Mouse (Mus musculus): Measurements from ENCODE around the gene Ctc1. TPM values are rescaled to one million over a fixed set of nuclear protein-coding genes. Genes with fewer than 3 reads are reported as not detected.
A peak's percentile ranks its signal among the peaks of the same experiment; 100 is the strongest.

The Ctc1 gene
- total and polyA plus RNA-seq, 2 experiments from 2014 or later, result 46.8 to 67.7 TPM

DNA sequence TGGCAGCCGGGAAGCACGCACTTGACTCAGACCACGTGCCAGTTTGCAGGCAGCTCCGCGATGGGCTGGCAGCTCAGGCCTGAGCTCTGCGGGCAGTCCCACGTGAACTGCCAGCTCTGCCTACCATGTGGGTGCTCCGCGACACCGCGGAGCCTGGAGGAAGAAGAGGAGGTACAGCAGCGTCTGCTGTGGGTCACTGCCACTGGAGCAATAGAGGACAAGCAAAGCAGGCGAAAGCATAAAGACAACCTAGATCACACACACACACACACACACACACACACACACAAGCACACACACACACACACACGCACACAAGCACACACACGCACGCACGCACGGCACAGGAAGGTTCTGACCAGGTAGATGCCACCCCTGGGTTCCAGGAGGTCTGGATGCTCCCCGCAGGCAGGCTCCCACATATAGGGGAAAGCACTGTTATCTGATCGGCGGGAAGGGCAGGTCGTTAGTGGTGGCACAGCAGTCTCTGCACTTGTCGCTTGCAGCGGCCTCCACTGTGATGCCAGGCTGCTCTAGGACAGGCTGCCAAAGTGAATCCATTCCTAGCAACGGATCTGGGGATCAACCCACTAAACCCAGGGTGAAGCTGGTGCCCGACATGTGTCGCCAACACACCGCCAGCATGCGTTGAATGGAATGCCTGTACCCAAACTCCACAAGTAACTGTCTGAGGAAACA, 50.6 kb downstream of the Ctc1 start:
- no peaks in the 10 kb centered on the region for H3K27me3 ChIP-seq (ENCODE audit: insufficient read depth, low read length)
- ATAC-seq (ENCODE audit: low FRiP score) (no peak), DNase-seq (ENCODE audit: low spot score) (peak; percentile 59)
- H3K27ac ChIP-seq (ENCODE audit: low read depth, low read length), result peak overlapping the region; percentile 20; the same call in 1 of the 2 replicates
- H3K4me1 ChIP-seq (ENCODE audit: insufficient read depth, low read length), result peaks cover 10% of the 10 kb centered on the region
- H3K9ac ChIP-seq (replicated peaks; ENCODE audit: low read length, poor library complexity, severe bottlenecking), result peak overlapping the region; percentile 45
- H3K9me3 ChIP-seq (ENCODE audit: low read length), result no peaks in the 10 kb centered on the region
- peak overlapping the region; percentile 91 for H3K4me2 ChIP-seq (ENCODE audit: low read depth, low read length, poor library complexity, severe bottlenecking)
- no peaks in the 10 kb centered on the region for H3K36me3 ChIP-seq (ENCODE audit: insufficient read depth, low read length)
- peak overlapping the region; percentile 39 for H3K4me3 ChIP-seq (ENCODE audit: low read depth, low read length)
- WGBS, result 1% methylated on average over 28 of the region's 29 CpGs
- no peak for TF ChIP-seq CTCF (IDR thresholded peaks at IDR 0.05)

DNA sequence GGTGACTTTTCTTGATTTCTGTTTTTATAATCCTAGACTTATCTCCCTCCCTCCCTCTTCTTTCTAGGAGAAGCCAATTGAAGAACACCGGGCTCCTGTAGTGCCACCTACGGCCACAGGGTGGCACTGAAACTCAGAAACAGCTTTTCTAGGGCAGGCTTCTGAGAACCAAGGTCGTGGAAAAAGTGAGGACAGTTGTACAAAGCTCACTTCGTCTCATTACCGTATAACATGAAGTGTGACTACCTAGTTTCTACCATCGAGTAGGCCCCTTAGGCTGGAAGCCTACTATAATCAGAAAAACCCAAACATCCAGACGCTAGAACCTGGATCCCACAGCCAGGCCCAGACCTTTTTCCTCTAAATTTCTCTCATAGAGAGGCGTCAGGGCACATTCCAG, 51.2 kb downstream of the Ctc1 start:
- ATAC-seq (ENCODE audit: low FRiP score), result no peak
- DNase-seq (ENCODE audit: low spot score), result peak; percentile 95
- Histone ChIP-seq H3K27ac (ENCODE audit: low read depth, low read length) (peak overlapping the region; percentile 20; the same call in 1 of the 2 replicates), H3K4me3 (ENCODE audit: low read depth, low read length) (peak overlapping the region; percentile 39), H3K9ac (replicated peaks; ENCODE audit: low read length, poor library complexity, severe bottlenecking) (no peak overlapping the region), H3K9me3 (ENCODE audit: low read length) (no peaks in the 10 kb centered on the region), H3K36me3 (ENCODE audit: insufficient read depth, low read length) (no peaks in the 10 kb centered on the region), H3K4me1 (ENCODE audit: insufficient read depth, low read length) (peaks cover 8% of the 10 kb centered on the region; the same call in 1 of the 2 replicates), H3K27me3 (ENCODE audit: insufficient read depth, low read length) (no peaks in the 10 kb centered on the region), H3K4me2 (ENCODE audit: low read depth, low read length, poor library complexity, severe bottlenecking) (peak overlapping the region; percentile 91)
- peak; percentile 92 for TF ChIP-seq CTCF (IDR thresholded peaks at IDR 0.05)
- 12% methylated on average over 8 of the region's 8 CpGs for WGBS

DNA sequence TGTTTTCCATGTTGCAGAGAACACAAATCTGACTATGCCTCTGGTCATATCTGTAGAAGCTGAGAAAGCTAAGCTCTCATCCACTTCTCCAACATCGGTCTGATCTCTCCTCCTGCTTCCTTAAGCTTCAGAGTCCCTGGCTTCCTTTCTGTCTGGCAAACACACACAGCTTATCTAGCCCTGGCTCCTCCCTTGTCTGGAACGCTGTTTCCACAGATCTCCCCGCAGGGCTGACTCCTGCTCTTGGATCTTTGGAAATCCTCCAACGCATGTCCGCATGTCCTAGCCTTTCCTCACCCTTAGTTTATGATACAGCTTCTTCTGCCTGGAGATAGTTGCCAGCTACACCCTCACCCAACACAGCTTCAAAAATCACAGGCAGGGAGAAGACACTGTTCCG, 51.9 kb downstream of the Ctc1 start:
- WGBS, result 54% methylated on average over 6 of the region's 6 CpGs
- Histone ChIP-seq H3K9me3 (ENCODE audit: low read length) (no peaks in the 10 kb centered on the region), H3K27me3 (ENCODE audit: insufficient read depth, low read length) (no peaks in the 10 kb centered on the region), H3K4me1 (ENCODE audit: insufficient read depth, low read length) (peaks cover 12% of the 10 kb centered on the region; the same call in 1 of the 2 replicates), H3K9ac (replicated peaks; ENCODE audit: low read length, poor library complexity, severe bottlenecking) (no peak overlapping the region), H3K4me2 (ENCODE audit: low read depth, low read length, poor library complexity, severe bottlenecking) (no peak overlapping the region), H3K36me3 (ENCODE audit: insufficient read depth, low read length) (no peaks in the 10 kb centered on the region), H3K27ac (ENCODE audit: low read depth, low read length) (no peak overlapping the region), H3K4me3 (ENCODE audit: low read depth, low read length) (no peak overlapping the region)
- ATAC-seq (ENCODE audit: low FRiP score), result no peak
- no peak for TF ChIP-seq CTCF (IDR thresholded peaks at IDR 0.05)
- DNase-seq (ENCODE audit: low spot score), result no peak

DNA sequence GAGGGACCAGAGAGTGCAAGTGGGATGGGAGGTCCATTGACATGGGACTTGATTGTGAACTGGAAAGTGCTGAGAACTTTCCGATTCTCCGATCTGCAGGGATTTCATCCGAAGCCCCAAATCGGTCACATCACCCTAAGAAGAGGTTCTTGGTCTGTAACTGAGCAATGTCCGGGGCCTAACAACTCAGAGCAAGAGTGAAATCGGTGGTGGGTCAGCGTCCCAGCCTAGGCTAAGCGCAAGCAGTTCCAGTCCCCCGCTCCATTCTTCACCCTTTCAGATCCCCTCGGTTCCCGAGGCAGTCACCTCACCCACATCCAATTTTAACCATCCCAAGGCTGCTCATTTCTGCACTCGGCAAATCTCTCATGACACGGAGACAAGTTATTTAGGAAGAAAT, 54.4 kb downstream of the Ctc1 start:
- Histone ChIP-seq H3K36me3 (ENCODE audit: insufficient read depth, low read length) (no peaks in the 10 kb centered on the region), H3K4me3 (ENCODE audit: low read depth, low read length) (peak overlapping the region; percentile 48), H3K9ac (replicated peaks; ENCODE audit: low read length, poor library complexity, severe bottlenecking) (peak overlapping the region; percentile 59), H3K27me3 (ENCODE audit: insufficient read depth, low read length) (no peaks in the 10 kb centered on the region), H3K27ac (ENCODE audit: low read depth, low read length) (peak overlapping the region; percentile 68), H3K4me1 (ENCODE audit: insufficient read depth, low read length) (peaks cover 12% of the 10 kb centered on the region; the same call in 1 of the 2 replicates), H3K9me3 (ENCODE audit: low read length) (no peaks in the 10 kb centered on the region), H3K4me2 (ENCODE audit: low read depth, low read length, poor library complexity, severe bottlenecking) (peak overlapping the region; percentile 73)
- ATAC-seq (ENCODE audit: low FRiP score) (0 out of 2 replicates have a peak, but pooled peaks have one; percentile 1), DNase-seq (ENCODE audit: low spot score) (no peak)
- TF ChIP-seq CTCF (IDR thresholded peaks at IDR 0.05), result no peak
- under 1% methylated on average over 13 of the region's 13 CpGs for WGBS

DNA sequence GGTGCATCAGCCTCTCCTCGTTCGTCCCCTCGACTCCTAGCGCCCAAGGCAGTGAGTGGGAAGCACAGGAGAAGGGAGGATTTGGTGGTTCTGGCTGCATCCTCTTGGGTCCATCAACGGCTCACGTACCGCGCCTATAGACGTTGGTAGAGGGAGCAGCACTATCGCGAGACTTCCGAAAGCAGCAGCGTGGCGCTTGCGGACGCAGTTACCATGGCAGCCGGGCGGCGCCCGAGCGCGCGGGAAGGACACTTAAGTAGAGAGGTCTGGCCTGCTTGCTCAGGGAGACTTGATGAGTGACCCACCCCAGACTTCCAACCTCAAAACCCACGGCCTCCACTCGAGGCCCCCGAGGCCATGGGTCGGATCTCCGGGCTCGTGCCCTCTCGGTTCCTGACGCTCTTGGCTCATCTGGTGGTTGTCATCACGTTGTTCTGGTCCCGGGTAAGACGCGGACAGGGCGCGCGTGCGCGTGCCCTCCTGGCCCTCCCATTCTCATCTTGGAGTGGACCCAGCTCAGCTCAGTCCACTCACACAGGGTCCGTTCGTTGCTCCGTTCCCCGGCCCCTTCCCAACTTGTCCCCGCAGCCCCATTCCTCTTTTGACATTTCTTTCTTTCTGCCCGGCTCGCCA, 55.0 kb downstream of the Ctc1 start, which contains the start of gene Tmem107:
TSS of gene Tmem107 (plus strand) at position 217 of the 633 bp plus-strand sequence.
- WGBS, result 0% methylated on average over 46 of the region's 47 CpGs
- ATAC-seq (ENCODE audit: low FRiP score), result peak; percentile 88
- peak within 1 kb of the TSS; percentile 48 for H3K4me3 ChIP-seq (ENCODE audit: low read depth, low read length)

DNA sequence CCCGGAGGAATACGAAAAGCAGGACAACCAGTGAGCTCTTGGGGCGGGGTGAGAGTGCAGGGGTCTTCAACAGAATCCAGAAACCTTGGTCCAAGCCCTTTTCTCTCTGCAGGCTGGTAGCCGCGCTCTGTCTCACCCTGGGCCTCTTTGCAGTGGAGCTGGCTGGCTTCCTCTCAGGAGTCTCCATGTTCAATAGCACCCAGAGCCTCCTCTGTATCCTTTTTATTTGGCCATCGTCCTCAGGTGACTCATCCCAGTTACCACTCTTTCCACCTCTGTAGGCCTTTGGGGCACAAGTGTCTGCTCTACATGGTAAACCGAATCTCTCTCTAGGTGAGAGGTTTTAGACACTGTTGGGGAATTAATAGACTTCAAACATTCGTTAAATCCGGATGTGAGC, 55.6 kb downstream of the Ctc1 start:
- peak overlapping the region; percentile 59 for H3K9ac ChIP-seq (replicated peaks; ENCODE audit: low read length, poor library complexity, severe bottlenecking)
- H3K36me3 ChIP-seq (ENCODE audit: insufficient read depth, low read length), result no peaks in the 10 kb centered on the region
- H3K4me3 ChIP-seq (ENCODE audit: low read depth, low read length), result peak overlapping the region; percentile 48
- no peak for DNase-seq (ENCODE audit: low spot score)
- peak overlapping the region; percentile 68 for H3K27ac ChIP-seq (ENCODE audit: low read depth, low read length)
- no peak for TF ChIP-seq CTCF (IDR thresholded peaks at IDR 0.05)
- no peaks in the 10 kb centered on the region for H3K9me3 ChIP-seq (ENCODE audit: low read length)
- no peak for ATAC-seq (ENCODE audit: low FRiP score)
- no peaks in the 10 kb centered on the region for H3K27me3 ChIP-seq (ENCODE audit: insufficient read depth, low read length)
- WGBS, result 23% methylated on average over 9 of the region's 9 CpGs
- H3K4me1 ChIP-seq (ENCODE audit: insufficient read depth, low read length), result peaks cover 12% of the 10 kb centered on the region; the same call in 1 of the 2 replicates
- peak overlapping the region; percentile 73 for H3K4me2 ChIP-seq (ENCODE audit: low read depth, low read length, poor library complexity, severe bottlenecking)

More for the DNA sequence above, 55.0 kb downstream of the Ctc1 start, which contains the start of gene Tmem107:
- Histone ChIP-seq H3K27me3 (ENCODE audit: insufficient read depth, low read length) (no peaks in the 10 kb centered on the region), H3K4me2 (ENCODE audit: low read depth, low read length, poor library complexity, severe bottlenecking) (peak within 1 kb of the TSS; percentile 73), H3K4me1 (ENCODE audit: insufficient read depth, low read length) (peaks cover 12% of the 10 kb centered on the region; the same call in 1 of the 2 replicates), H3K9ac (replicated peaks; ENCODE audit: low read length, poor library complexity, severe bottlenecking) (peak within 1 kb of the TSS; percentile 59), H3K27ac (ENCODE audit: low read depth, low read length) (peak within 1 kb of the TSS; percentile 68), H3K36me3 (ENCODE audit: insufficient read depth, low read length) (no peaks in the 10 kb centered on the region), H3K9me3 (ENCODE audit: low read length) (no peaks in the 10 kb centered on the region)
- TF ChIP-seq CTCF (IDR thresholded peaks at IDR 0.05), result peak; percentile 34
- DNase-seq (ENCODE audit: low spot score), result peak; percentile 97

All from midbrain, postnatal 0 days (tissue).